In genomic region chr6:69879286-69879685, GRCm38 (mm10) we compare ENCODE assay signal across 20 mouse cellular contexts.
DNase-seq lines count a peak whose midpoint lies in the region; ATAC-seq lines count a peak whose summit lies in the region.
"Had no signal": no experiment of that assay in that cellular context is flagged by ENCODE, and none has a peak within 500 bp of the region (broad histone marks: within the 10 kb centered on the region; RNA-seq: fewer than 3 reads in every experiment).

No protein-coding gene starts in this region.

- no peak overlapping the region for H3K4me2 ChIP-seq in hindbrain, embryonic 15.5 days
- no peak overlapping the region for H3K4me2 ChIP-seq in hindbrain, embryonic 12.5 days (replicated peaks)
- H3K4me2 ChIP-seq: embryonic facial prominence, embryonic 12.5 days; forebrain, embryonic 15.5 days had no signal

- no peaks in the 10 kb centered on the region for H3K4me1 ChIP-seq in hindbrain, embryonic 15.5 days (replicated peaks)
- no peaks in the 10 kb centered on the region for H3K4me1 ChIP-seq in hindbrain, embryonic 12.5 days
- H3K4me1 ChIP-seq: embryonic facial prominence, embryonic 12.5 days; forebrain, embryonic 15.5 days; heart, embryonic 10.5 days had no signal

- no peak overlapping the region for H3K4me3 ChIP-seq in hindbrain, embryonic 15.5 days
- H3K4me3 ChIP-seq in hindbrain, embryonic 12.5 days, result no peak overlapping the region
- H3K4me3 ChIP-seq: embryonic facial prominence, embryonic 12.5 days; forebrain, embryonic 15.5 days; heart, embryonic 10.5 days had no signal

- 72% methylated on average over 2 of the region's 2 CpGs for WGBS in hindbrain, embryonic 15.5 days
- 77% methylated on average over 2 of the region's 2 CpGs for WGBS in hindbrain, embryonic 12.5 days

- no peak overlapping the region for H3K27ac ChIP-seq in hindbrain, embryonic 15.5 days (replicated peaks)
- H3K27ac ChIP-seq in hindbrain, embryonic 12.5 days, result no peak overlapping the region
- H3K27ac ChIP-seq: embryonic facial prominence, embryonic 12.5 days; forebrain, embryonic 15.5 days; heart, embryonic 10.5 days had no signal

- H3K9ac ChIP-seq in hindbrain, embryonic 15.5 days, result no peak overlapping the region
- H3K9ac ChIP-seq in hindbrain, embryonic 12.5 days, result no peak overlapping the region
- H3K9ac ChIP-seq: embryonic facial prominence, embryonic 12.5 days; forebrain, embryonic 15.5 days had no signal

- no peaks in the 10 kb centered on the region for H3K27me3 ChIP-seq in hindbrain, embryonic 15.5 days
- H3K27me3 ChIP-seq in hindbrain, embryonic 12.5 days, result no peaks in the 10 kb centered on the region
- H3K27me3 ChIP-seq: embryonic facial prominence, embryonic 12.5 days; forebrain, embryonic 15.5 days had no signal

- no peaks in the 10 kb centered on the region for H3K9me3 ChIP-seq in hindbrain, embryonic 15.5 days
- no peaks in the 10 kb centered on the region for H3K9me3 ChIP-seq in hindbrain, embryonic 12.5 days (replicated peaks)
- H3K9me3 ChIP-seq: embryonic facial prominence, embryonic 12.5 days; forebrain, embryonic 15.5 days; heart, embryonic 10.5 days had no signal

- intact Hi-C loops in gastrocnemius, postnatal 36 days (cut with DNase I), result no loop called here

- peak; percentile 61; the same call in 1 of the 2 replicates for ATAC-seq in hindbrain, embryonic 15.5 days (ENCODE audit: low FRiP score, low read depth)
- ATAC-seq in hindbrain, embryonic 12.5 days (ENCODE audit: low FRiP score), result no peak
- ATAC-seq: forebrain, embryonic 15.5 days; inflammation-experienced regulatory T-cells, adult 6 months; intestine, postnatal 0 days had no signal

- DNase-seq in layer of hippocampus, adult 9-11 months, result peak; percentile 4
- DNase-seq in layer of hippocampus, postnatal 25 days (ENCODE audit: extremely low spot score in 1 of 2, low spot score in 1 of 2), result no peak
- DNase-seq in brain, adult 2 months (ENCODE audit: low read depth, low spot score), result peak; percentile 52
- no peak for DNase-seq in gastrocnemius, postnatal 36 days
- DNase-seq: adrenal gland, adult 8-10 months; adrenal gland, postnatal 36 days; cerebellum, adult 11-12 months; cerebellum, adult 9-10 months; cerebellum, postnatal 25 days; heart, adult 18-20 months; heart, postnatal 10 days; heart, postnatal 4 days had no signal

- H3K36me3 ChIP-seq in hindbrain, embryonic 15.5 days, result no peaks in the 10 kb centered on the region
- no peaks in the 10 kb centered on the region for H3K36me3 ChIP-seq in hindbrain, embryonic 12.5 days
- H3K36me3 ChIP-seq: embryonic facial prominence, embryonic 12.5 days; forebrain, embryonic 15.5 days; G1E; heart, embryonic 10.5 days had no signal

Comparison
In these comparisons a context has a peak if more than half of its experiments do, and no peak if none do; other contexts are left out.
1. DNase-seq: peak in layer of hippocampus, adult 9-11 months (single experiment) and brain, adult 2 months (single experiment); none in layer of hippocampus, postnatal 25 days (0 of 2) and gastrocnemius, postnatal 36 days (0 of 2).